Mouse (Mus musculus) CD4-positive, CD25-positive, alpha-beta regulatory T cell, adult 2 months (primary cell): ENCODE results near the gene Gphb5.
"Not testable (repeated sequence)": the region's sequence is repeated elsewhere in the genome, so short reads cannot be mapped to it uniquely, and the experiment has no call there.

Source experiments
- DNase-seq: peaks from one replicate; pipeline ENCODE4 v3.0.0-alpha.2; 2012; ENCODE audit warnings: low read depth, low spot score

Gphb5 gene

DNA sequence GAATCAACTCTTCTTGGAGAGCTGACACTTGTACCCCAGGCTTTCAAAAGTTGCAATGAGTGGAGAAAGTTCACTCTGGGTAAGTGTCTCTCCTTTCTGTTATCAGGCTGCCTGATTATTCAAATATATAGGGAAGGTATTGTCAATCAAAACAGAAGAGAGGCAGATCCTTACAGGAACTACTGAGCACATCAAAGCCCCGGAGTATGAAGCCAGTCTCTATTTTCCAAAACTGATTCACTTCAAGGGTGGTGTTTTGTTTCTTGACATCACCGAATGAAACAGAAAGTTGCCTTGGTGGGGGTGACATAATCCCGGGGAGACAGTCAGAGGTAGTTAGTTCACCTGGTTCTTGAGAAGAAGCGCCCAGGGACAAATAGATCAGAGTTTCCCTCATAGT is at the start of gene Gphb5:
Gene Gphb5, minus strand, starts transcription at position 101 of the 400 bp plus-strand sequence.
- no peak for DNase-seq

GRCm38 (mm10) chr12:75466206-75466605 is 49.6 kb upstream of the Gphb5 start:
- no peak for DNase-seq

DNA sequence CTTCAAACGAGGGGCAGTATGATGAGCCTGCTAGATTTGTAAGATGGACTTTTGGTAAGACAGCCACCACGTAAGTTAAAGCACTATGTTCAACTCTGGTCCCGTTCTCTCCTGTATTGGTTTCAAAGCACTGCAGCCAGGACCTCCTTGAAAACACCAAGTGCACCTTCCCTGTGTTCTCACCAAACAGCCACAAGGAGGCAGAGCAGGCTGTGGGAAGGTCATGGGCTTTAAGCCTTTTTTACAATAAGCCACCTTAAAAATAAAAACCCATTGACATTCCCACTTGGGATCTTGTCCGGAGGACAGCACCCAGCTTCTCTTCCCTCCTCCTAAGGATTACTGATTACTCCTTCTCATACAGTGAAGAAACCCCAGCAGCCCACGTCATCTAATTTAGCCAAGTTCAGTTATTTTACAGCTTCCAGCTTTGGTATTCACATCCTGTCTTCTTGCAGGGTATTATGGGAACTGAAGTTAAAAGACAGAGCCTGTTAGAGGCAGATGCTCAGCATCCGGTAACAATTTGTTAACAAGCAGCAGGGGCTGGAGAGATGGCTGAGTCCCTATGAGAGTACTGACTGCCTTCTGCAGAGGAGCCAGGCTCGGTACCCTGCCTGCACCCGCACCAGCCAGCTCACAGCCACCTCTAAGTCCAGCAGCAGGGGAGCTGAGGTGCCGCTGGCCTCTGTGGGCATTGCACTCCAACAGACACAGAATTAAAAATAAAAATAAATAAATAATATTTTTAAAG is 47.6 kb upstream of the Gphb5 start:
- peak; percentile 39 for DNase-seq

DNA sequence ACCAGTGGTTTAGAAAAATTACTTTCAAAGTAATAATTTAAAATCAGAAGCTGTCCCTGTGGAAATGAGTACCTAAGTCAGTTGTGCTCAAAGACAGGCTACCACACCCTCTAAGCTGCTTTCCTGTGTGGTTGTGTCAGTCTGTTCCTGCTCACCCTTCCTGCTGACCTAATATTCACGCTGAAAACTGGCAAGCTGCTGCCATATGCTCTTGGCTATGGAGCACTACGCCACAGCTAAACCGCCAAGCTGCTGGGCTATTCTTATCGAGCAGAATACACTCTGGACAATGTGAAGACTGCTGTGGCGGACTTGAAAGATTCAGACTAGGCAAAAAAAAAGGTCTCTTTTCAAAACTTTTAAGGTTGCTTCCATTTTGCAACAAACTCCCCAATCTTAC is 44.0 kb upstream of the Gphb5 start:
- no peak for DNase-seq

DNA sequence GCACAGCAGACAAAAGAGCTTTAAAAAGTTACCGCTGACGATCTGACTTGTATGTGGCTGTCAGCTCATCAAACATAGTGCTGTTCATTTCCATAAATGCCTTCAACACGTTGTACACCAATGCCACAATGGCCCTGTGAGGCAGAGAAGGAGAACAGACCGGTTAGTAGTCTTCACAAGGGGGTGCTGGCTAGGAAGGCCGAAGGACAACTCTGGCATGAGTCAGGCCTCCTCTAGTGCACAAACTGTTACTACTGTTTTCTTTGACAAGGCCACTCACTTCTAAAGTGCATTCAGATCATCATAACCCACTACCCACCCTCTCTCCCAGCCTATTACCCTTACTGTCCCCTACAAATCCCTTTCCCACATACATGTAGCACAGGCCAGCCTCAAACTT is 43.1 kb upstream of the Gphb5 start:
- DNase-seq: no peak

DNA sequence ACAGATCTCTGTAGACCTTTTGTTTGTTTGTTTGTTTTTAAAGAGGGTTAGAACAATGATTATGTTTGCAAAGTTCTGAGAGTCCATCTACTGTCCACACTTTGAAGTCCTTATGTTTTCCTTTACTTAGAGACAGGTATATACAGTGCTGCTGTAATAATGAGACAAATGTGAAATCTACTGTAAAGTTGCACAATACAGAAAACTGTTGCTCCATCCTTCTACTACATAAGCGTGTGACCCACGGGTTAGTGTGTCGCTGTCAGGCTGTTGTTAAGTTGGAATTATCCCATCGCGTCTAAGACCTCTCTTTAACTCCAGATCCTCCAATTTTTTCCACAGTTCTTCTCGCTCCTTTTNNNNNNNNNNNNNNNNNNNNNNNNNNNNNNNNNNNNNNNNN is 36.9 kb upstream of the Gphb5 start:
- DNase-seq: no peak

GRCm38 (mm10) chr12:75453027-75453426 is 36.4 kb upstream of the Gphb5 start:
- peak; percentile 37 for DNase-seq

DNA sequence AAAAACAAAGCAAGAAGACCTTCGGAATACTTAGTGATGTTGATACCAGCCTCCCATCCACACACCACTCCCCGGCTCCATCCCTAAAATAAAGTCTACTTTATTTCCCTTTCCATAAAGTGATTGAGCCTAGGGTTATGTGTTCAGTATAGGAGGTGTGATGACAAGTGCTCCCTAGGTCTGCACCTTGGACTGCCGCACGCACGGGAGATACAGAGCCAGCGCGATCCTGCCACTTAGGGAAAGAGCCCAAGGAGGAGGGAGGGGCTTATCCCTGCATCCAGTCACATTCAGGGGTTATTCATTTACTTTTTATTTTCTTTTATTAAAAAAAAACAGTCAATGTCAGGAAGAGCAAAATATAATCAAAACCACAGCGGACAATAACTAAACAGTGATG is 34.0 kb upstream of the Gphb5 start:
- no peak for DNase-seq

DNA sequence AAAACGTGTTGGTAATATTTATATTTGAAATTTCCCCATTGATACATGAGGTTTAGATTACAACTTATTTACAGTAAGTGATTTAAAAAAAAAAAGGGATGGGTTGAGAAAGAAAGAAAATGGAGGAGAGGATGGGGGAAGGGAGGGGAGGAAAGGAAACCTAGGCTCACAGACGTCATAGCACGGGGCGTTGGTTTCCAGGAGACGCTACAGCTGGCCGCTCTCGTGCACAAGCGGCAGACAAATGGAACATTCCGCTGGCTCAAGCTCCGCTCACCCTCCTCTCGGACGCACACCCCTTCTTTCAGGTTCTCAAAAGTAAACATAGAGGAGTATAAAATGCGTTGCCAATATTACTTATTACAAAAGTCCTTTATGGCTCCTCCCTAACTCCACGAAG is 33.4 kb upstream of the Gphb5 start:
- DNase-seq: peak; percentile 76

DNA sequence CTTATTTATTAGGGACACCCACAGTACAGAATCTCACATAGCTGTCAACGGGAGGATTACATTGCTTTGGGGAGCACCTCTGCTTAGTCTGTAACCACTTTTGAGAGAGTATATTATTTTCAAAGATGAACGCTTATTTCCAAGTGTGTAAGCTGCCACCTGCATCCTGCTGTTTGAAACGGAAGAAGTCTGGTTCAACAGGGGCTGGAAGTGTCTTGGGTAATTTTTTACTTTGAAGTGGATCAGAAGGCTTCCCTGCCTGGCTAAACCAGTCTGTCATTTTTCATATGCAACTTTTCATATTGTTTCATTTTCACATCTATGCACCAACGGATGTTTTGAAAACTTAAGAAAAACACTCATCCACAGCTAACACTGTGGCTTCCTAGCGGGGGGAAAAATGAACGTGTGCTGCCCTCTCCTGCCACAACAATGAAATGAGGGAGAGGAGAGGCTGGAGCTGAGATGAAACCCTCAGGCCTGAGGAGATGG is 32.9 kb upstream of the Gphb5 start:
- DNase-seq: peak; percentile 54

DNA sequence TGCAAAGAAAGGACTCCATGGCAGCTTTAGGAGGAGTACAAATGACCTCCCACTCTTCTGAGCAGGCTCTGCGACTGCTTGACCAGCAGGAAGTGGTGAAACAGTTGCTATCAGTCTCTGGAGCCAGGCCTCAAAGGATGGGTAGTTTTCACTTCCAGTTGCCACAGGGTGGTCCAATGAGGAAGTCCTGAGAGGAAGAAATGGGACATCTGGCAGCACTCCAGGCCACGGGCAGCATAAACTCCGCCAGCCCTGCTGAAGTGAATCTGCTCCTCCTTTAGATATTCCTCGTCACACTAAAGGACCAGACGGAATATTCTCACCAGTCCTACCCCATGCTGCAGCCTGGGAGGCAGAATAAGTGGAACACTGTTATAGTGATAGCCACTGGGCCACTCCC is 32.3 kb upstream of the Gphb5 start:
- DNase-seq: no peak

DNA sequence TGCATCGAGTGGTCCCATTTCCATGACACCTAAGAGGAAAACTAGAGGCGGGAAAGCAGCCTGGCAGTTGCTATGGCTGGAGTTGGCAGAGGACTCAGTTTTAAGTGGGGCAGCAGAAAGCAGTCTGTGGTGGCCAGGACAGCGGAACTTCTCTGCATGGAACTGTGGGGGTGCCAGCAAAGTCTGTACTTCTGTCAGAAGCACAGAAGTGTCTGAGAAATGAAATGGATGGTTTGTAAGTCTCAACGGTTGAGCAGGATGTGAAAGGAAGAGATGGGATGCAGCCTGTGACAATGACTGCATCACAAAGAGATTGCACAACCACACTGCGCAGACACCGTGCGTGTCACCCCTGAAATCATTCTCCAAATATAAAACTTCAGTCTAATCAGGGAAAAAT is 29.7 kb upstream of the Gphb5 start:
- no peak for DNase-seq

GRCm38 (mm10) chr12:75432400-75432799 is 15.8 kb upstream of the Gphb5 start:
- not testable (repeated sequence) for DNase-seq

DNA sequence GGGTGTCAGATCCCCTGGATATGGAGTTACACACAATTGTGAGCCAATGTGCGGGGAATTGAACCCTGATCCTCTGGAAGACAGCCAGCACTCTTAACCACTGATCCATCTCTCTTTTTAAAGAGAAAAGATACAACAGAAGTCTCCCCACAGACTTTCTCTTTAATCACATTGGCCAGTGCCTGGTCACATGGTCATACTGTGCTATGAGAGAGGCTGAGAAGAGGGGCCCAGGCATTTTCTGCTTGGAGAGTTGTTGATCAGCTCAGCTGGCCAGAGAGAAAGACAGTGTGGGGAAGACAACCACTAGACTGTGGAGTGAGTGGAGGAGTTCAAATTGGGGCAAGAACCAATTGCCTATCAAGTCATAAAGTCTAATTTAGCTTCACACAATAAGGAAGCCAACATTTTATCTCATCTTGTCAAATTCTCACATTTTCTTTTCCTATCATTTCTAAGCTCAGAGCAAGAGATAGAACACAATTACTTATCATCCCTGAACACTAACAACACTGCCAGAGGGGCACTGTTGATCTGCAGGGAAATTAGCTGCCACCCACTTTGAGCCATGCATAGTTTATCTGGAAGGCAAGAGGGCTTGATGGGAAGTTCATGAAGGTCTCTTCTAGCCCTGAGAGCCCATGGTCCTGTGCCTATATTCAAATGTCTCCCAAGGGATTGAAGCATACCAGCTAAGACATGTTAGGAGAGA is 13.3 kb upstream of the Gphb5 start:
- DNase-seq: no peak

- DNase-seq: no peak
Observed at GRCm38 (mm10) chr12:75428719-75429118, 12.1 kb upstream of the Gphb5 start.

GRCm38 (mm10) chr12:75425882-75426281 is 9.3 kb upstream of the Gphb5 start:
- DNase-seq: no peak

DNA sequence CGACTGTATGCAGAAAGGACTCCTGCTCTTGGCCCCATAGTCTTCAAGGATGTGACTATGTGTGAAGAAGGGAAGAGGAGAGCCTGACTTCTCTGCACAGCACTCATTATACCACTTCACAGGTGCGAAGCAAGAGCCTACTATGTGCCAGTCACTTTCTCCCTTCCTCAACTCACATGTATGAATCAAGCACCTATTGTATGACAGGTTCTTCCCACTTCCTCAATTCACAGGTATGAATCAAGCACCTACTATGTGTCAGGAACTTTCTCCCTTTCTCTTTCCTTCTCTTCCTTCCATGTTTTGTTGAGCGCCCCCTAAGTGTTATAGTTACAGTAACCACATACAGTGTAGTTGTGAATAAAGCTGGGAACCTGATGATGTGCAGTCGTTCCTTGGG is 8.2 kb upstream of the Gphb5 start:
- no peak for DNase-seq

DNA sequence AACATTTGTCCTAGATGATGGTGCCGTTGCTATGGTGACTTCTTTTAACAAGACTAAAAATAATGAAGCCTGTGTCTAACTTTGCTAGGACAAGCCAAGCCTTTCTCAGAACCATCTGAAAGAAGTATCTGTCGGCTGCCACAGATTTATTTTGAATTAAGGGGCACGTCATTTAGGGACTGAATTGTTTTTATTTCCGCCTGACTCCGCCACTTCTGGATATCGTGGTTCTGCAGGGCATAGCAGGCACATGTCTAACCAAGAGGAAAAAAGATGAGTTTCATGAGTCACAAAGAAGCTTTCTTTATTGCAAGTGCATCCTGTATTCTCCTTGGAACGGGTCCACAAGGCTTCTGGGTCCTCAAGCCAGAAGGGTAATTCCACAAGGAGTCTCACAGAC is 7.8 kb upstream of the Gphb5 start:
- DNase-seq: no peak

DNA sequence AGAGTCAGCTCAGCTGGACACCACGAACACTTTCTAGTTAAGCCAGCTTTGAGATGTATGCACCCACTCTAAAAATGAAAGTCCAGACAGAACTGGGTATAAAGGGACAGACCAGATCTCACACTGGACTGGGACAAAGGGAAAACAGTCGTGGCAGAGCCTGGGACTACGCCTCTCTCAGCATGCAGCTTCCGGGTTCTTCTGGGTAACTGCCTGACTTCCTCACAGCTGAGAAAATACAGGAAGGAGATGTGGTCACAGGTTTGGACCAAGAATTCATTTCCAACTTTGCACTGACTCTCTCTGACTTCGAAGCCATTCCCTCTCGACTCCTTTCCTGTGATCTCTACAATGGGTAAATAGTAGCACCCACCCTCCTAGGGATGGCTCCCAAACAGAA is 1.6 kb downstream of the Gphb5 start:
- no peak for DNase-seq

DNA sequence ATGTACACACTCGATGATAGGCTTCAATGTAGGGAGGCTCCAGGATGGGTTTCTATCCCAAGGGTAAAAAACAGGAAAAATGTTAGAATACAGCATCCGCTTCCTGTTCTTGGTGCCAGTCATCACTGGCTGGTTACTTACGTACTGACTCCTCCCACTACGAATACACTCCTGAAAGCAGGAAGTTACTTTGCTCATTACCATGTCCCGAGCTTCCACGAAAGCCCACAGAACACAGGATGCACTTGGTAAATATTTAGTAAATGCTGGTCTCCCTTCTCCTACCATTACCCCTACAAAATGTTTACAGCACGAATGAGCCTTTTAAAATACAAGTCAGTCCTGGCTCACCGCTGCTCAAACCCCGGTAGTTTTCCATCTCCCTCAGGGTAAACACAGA is 3.6 kb downstream of the Gphb5 start:
- peak; percentile 35 for DNase-seq

DNA sequence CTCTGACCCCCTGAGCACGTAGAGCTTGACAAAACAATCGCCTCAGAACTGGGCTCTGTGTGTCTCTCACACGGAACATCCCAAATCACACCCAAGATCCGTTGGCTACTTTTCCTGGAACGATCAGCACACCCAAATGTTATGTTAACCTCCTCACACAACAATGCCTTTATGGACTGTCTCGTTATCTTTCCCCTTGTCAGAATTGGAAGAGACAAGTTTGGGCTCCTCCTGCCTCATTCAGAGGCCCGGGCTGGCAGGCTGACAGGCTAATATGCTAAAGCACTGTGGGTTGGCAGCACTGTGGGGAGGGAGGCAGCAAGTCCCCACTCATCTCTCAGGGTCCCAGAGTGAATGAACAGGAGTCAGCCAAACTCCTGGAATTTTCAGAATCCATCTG is 19.5 kb downstream of the Gphb5 start:
- DNase-seq: no peak

DNA sequence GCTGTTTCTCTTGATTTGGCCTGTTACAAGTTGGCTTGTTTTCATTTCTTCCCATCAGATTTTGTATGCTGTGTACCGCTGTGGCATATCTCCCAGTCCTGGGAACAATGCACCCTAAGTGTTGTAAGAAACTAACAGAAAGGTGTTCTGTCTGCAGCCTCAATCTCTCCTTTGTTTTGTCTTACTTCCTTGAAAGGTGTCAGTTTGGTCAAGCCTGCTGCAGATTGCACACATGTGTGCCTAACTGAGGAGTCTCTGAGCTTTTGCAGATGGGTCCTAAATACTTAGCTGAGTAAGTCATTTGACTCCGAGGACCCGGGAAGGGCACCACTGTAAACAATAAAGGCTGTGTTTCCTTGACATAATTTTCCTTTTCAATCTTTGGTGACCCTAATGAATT is 20.0 kb downstream of the Gphb5 start:
- no peak for DNase-seq
